Mouse (Mus musculus) liver, embryonic 15.5 days (tissue): Measurements from ENCODE around the gene Mmp25. TPM values are rescaled to one million over a fixed set of nuclear protein-coding genes. Genes with fewer than 3 reads are reported as not detected.

ENCODE experiments used
- ATAC-seq: fragments of 200-750 bp; cut with Nextera tagmentation; 2 replicates; pipeline ENCODE4 v1.8.0; 2017; ENCODE audit warnings: moderate number of reproducible peaks, mild to moderate bottlenecking, moderate library complexity; ENCODE audit not compliant: insufficient read depth
- H3K27ac ChIP-seq: fragments of 300-500 bp; sonication (generic); replicated peaks from 2 replicates; pipeline ENCODE4 v1.5.1; 2015; ENCODE audit warnings: mild to moderate bottlenecking, inconsistent platforms
- H3K27me3 ChIP-seq: fragments of 300-500 bp; sonication (generic); 2 replicates; pipeline ENCODE4 v1.6.1; 2015; ENCODE audit warnings: mild to moderate bottlenecking, inconsistent platforms
- H3K36me3 ChIP-seq: fragments of 300-500 bp; sonication (generic); replicated peaks from 2 replicates; pipeline ENCODE4 v1.6.1; 2015; ENCODE audit warnings: moderate library complexity, mild to moderate bottlenecking, inconsistent platforms
- H3K4me1 ChIP-seq: fragments of 300-500 bp; sonication (generic); replicated peaks from 2 replicates; pipeline ENCODE4 v1.6.1; 2015; ENCODE audit warnings: inconsistent platforms
- H3K4me2 ChIP-seq: fragments of 300-500 bp; sonication (generic); 2 replicates; pipeline ENCODE4 v1.6.1; 2015; ENCODE audit warnings: moderate library complexity, mild to moderate bottlenecking, inconsistent platforms
- H3K4me3 ChIP-seq: fragments of 300-500 bp; sonication (generic); replicated peaks from 2 replicates; pipeline ENCODE4 v1.5.1; 2015; ENCODE audit warnings: mild to moderate bottlenecking, inconsistent platforms
- H3K9ac ChIP-seq: fragments of 300-500 bp; sonication (generic); 2 replicates; pipeline ENCODE4 v1.6.1; 2015; ENCODE audit warnings: moderate library complexity, mild to moderate bottlenecking, inconsistent platforms
- H3K9me3 ChIP-seq: fragments of 300-500 bp; sonication (generic); replicated peaks from 2 replicates; pipeline ENCODE4 v1.6.1; 2016; ENCODE audit warnings: inconsistent platforms
- WGBS: fragments of 180-500 bp; shearing (Covaris S2); methylation state at CpG from one replicate; pipeline ENCODE4 v1.1.7; 2015; ENCODE audit warnings: mixed read lengths; ENCODE audit not compliant: insufficient replicate concordance; 5-methylcytosine and 5-hydroxymethylcytosine counted together
- polyA plus RNA-seq: library from polyadenylated mRNA; unstranded; fragments of >200 nt; fragmentation: Nextera tagmentation; extraction: Ambion mirVana; gene quantifications from 2 replicates; pipeline ENCODE4 v1.2.1, GENCODE M21; 2015

The Mmp25 gene
- polyA plus RNA-seq, 1 experiment from 2014 or later = 0.40 TPM

- no peak overlapping the region for H3K27ac ChIP-seq
- H3K4me3 ChIP-seq = no peak overlapping the region
- no peak overlapping the region for H3K9ac ChIP-seq
- no peak overlapping the region for H3K4me2 ChIP-seq
- WGBS = 35% methylated on average over 7 of the region's 7 CpGs
- no peaks in the 10 kb centered on the region for H3K36me3 ChIP-seq
- no peaks in the 10 kb centered on the region for H3K27me3 ChIP-seq
- no peaks in the 10 kb centered on the region for H3K9me3 ChIP-seq
- no peak for ATAC-seq
- 0 out of 2 replicates have a peak, but pooled peaks cover 5% of the 10 kb centered on the region for H3K4me1 ChIP-seq
These were observed 17.3 kb downstream of the Mmp25 start for GRCm38 (mm10) chr17:23627813-23628212.

- H3K9ac ChIP-seq = no peak overlapping the region
- no peak overlapping the region for H3K27ac ChIP-seq
- H3K27me3 ChIP-seq = peaks cover 15% of the 10 kb centered on the region; the same call in 1 of the 2 replicates
- WGBS = 52% methylated on average over 7 of the region's 7 CpGs
- H3K4me1 ChIP-seq = no peaks in the 10 kb centered on the region
- H3K4me2 ChIP-seq = no peak overlapping the region
- ATAC-seq = no peak
- no peak overlapping the region for H3K4me3 ChIP-seq
- H3K9me3 ChIP-seq = no peaks in the 10 kb centered on the region
- H3K36me3 ChIP-seq = no peaks in the 10 kb centered on the region
These were observed 24.7 kb downstream of the Mmp25 start for GRCm38 (mm10) chr17:23620351-23620750.

GRCm38 (mm10) chr17:23617087-23617486, 28.0 kb downstream of the Mmp25 start:
- Histone ChIP-seq H3K9me3 (no peaks in the 10 kb centered on the region), H3K4me1 (no peaks in the 10 kb centered on the region), H3K4me2 (no peak overlapping the region), H3K27ac (no peak overlapping the region), H3K4me3 (no peak overlapping the region), H3K27me3 (peaks cover 15% of the 10 kb centered on the region; the same call in 1 of the 2 replicates), H3K9ac (no peak overlapping the region), H3K36me3 (no peaks in the 10 kb centered on the region)
- no peak for ATAC-seq
- WGBS = 13% methylated on average over 9 of the region's 9 CpGs

DNA sequence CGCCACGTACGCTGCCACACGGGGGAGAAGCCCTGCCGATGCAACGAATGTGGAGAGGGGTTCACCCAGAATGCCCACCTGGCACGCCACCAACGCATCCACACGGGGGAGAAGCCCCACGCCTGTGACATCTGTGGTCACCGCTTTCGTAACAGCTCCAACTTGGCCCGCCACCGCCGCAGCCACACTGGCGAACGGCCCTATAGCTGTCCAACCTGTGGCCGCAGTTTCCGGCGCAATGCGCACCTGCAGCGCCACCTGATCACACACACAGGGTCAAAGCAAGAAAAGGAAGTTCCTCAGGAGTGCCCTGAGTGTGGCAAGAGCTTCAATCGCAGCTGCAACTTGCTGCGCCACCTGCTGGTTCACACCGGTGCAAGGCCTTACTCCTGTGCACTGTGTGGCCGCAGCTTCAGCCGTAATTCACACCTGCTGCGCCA, 34.7 kb downstream of the Mmp25 start:
- H3K9me3 ChIP-seq = no peaks in the 10 kb centered on the region
- H3K36me3 ChIP-seq = no peaks in the 10 kb centered on the region
- H3K27ac ChIP-seq = no peak overlapping the region
- H3K4me2 ChIP-seq = no peak overlapping the region
- ATAC-seq = no peak
- H3K9ac ChIP-seq = no peak overlapping the region
- no peaks in the 10 kb centered on the region; the same call in 1 of the 2 replicates for H3K27me3 ChIP-seq
- H3K4me3 ChIP-seq = no peak overlapping the region
- no peaks in the 10 kb centered on the region for H3K4me1 ChIP-seq
- 64% methylated on average over 28 of the region's 28 CpGs for WGBS

GRCm38 (mm10) chr17:23609612-23610011, 35.5 kb downstream of the Mmp25 start:
- Histone ChIP-seq H3K27ac (no peak overlapping the region), H3K9ac (no peak overlapping the region), H3K36me3 (no peaks in the 10 kb centered on the region), H3K4me3 (no peak overlapping the region), H3K9me3 (no peaks in the 10 kb centered on the region), H3K4me1 (no peaks in the 10 kb centered on the region), H3K27me3 (no peaks in the 10 kb centered on the region; the same call in 1 of the 2 replicates), H3K4me2 (no peak overlapping the region)
- ATAC-seq = no peak
- WGBS = 88% methylated on average over 24 of the region's 24 CpGs

GRCm38 (mm10) chr17:23605220-23605619, 39.9 kb downstream of the Mmp25 start:
- H3K27ac ChIP-seq = no peak overlapping the region
- no peak overlapping the region for H3K4me3 ChIP-seq
- 65% methylated on average over 8 of the region's 8 CpGs for WGBS

DNA sequence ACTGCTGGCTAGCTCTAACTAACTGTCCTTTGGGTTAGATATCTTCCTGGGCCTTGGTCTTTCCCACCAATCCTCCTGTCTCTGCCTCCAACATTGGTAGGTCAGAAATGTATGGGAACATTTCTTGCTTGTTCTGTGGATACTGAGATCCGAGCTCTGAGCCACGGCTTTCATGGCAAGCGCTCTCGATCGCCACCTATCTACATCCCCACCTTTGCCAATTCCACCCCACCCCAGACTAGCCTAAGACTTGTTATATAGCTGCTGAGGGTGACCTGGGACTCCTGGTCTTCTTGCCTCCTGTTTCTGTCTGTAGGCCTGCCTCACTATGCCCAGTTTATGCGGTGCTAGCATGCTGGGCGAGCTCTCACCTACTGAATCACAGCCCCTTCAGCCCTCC, 40.7 kb downstream of the Mmp25 start:
- no peaks in the 10 kb centered on the region for H3K27me3 ChIP-seq
- no peaks in the 10 kb centered on the region for H3K9me3 ChIP-seq
- peaks cover 8% of the 10 kb centered on the region for H3K4me1 ChIP-seq
- WGBS = 63% methylated on average over 7 of the region's 7 CpGs
- H3K9ac ChIP-seq = no peak overlapping the region
- H3K36me3 ChIP-seq = no peaks in the 10 kb centered on the region
- no peak overlapping the region for H3K27ac ChIP-seq
- H3K4me2 ChIP-seq = no peak overlapping the region
- ATAC-seq = no peak
- no peak overlapping the region for H3K4me3 ChIP-seq

More at GRCm38 (mm10) chr17:23605220-23605619, 39.9 kb downstream of the Mmp25 start:
- Histone ChIP-seq H3K27me3 (no peaks in the 10 kb centered on the region; the same call in 1 of the 2 replicates), H3K9ac (no peak overlapping the region), H3K4me2 (no peak overlapping the region), H3K36me3 (no peaks in the 10 kb centered on the region), H3K9me3 (no peaks in the 10 kb centered on the region), H3K4me1 (no peaks in the 10 kb centered on the region)
- no peak for ATAC-seq

GRCm38 (mm10) chr17:23603542-23603941, 41.5 kb downstream of the Mmp25 start:
- H3K9me3 ChIP-seq = no peaks in the 10 kb centered on the region
- H3K36me3 ChIP-seq = no peaks in the 10 kb centered on the region
- no peaks in the 10 kb centered on the region for H3K27me3 ChIP-seq
- 34% methylated on average over 2 of the region's 2 CpGs for WGBS
- H3K4me2 ChIP-seq = no peak overlapping the region
- no peak overlapping the region for H3K27ac ChIP-seq
- no peak for ATAC-seq
- H3K4me1 ChIP-seq = peaks cover 17% of the 10 kb centered on the region
- no peak overlapping the region for H3K4me3 ChIP-seq
- H3K9ac ChIP-seq = no peak overlapping the region

GRCm38 (mm10) chr17:23603077-23603476, 42.0 kb downstream of the Mmp25 start:
- H3K27me3 ChIP-seq = no peaks in the 10 kb centered on the region
- ATAC-seq = no peak
- 35% methylated on average over 8 of the region's 8 CpGs for WGBS
- H3K4me1 ChIP-seq = peaks cover 18% of the 10 kb centered on the region
- no peak overlapping the region for H3K9ac ChIP-seq
- H3K4me3 ChIP-seq = no peak overlapping the region
- no peak overlapping the region for H3K27ac ChIP-seq
- H3K9me3 ChIP-seq = no peaks in the 10 kb centered on the region
- H3K4me2 ChIP-seq = no peak overlapping the region
- no peaks in the 10 kb centered on the region for H3K36me3 ChIP-seq

DNA sequence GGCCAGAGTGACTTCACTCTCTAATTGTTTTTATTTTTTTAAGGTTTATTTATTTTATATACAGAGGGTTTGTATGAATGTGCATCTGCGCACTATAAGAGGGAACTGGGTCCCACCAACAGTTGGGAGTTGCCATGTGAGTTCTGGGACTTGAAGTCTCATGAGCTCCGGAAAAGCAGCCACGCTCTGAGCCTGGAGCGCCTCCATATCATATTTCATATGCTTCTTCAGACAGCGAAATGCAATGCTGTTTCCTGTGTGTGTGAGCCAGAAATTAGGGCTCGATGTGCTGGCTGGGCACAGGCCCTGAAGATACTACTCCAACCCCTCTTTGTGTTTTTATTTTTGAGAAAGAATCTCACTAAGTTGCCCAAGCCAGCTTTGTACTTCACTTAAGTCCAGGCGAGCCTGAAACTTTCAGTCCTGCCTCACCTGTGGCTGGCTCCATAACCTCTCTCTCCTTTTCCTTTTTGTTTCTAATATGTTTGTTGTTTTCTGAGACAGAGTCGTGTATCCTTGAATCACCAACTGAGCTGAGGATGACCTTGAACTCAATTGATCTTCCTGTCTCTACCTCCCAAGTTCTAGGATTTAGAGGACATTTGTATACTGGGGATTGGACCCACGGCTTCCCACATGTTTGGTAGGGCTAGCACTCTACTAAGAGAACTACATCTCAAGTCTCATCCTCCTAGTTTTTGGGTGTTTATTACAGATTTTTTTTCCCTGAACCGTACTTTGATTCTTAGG, 43.1 kb downstream of the Mmp25 start:
- no peak for ATAC-seq
- Histone ChIP-seq H3K4me2 (no peak overlapping the region), H3K27me3 (no peaks in the 10 kb centered on the region), H3K4me1 (peaks cover 18% of the 10 kb centered on the region), H3K9ac (no peak overlapping the region), H3K4me3 (no peak overlapping the region), H3K36me3 (no peaks in the 10 kb centered on the region), H3K9me3 (no peaks in the 10 kb centered on the region), H3K27ac (no peak overlapping the region)
- 47% methylated on average over 10 of the region's 10 CpGs for WGBS

- Histone ChIP-seq H3K4me3 (peak within 1 kb of the TSS; percentile 56; the same call in 1 of the 2 replicates), H3K27me3 (no peaks in the 10 kb centered on the region), H3K4me1 (peaks cover 18% of the 10 kb centered on the region), H3K4me2 (peak within 1 kb of the TSS; percentile 79), H3K9ac (no peak within 1 kb of the TSS), H3K36me3 (no peaks in the 10 kb centered on the region), H3K27ac (no peak within 1 kb of the TSS), H3K9me3 (no peaks in the 10 kb centered on the region)
- 67% methylated on average over 15 of the region's 15 CpGs for WGBS
- ATAC-seq = no peak
These were observed 44.1 kb downstream of the Mmp25 start, which contains the start of gene Zscan10 for GRCm38 (mm10) chr17:23600641-23601622. Gene Zscan10, plus strand, starts transcription at chr17:23600856.
